Mouse (Mus musculus) liver, embryonic 12.5 days (tissue): ENCODE results near the gene Slc25a17. TPM values are rescaled to one million over a fixed set of nuclear protein-coding genes. Genes with fewer than 3 reads are reported as not detected.
A peak's percentile ranks its signal among the peaks of the same experiment; 100 is the strongest.

Source experiments
- ATAC-seq: fragments of 200-750 bp; cut with Nextera tagmentation; 2 replicates; pipeline ENCODE4 v1.8.0; 2017; ENCODE audit warnings: moderate number of reproducible peaks, mild to moderate bottlenecking, moderate library complexity
- H3K27ac ChIP-seq: fragments of 300-500 bp; sonication (generic); 2 replicates; pipeline ENCODE4 v1.5.1; 2016; ENCODE audit warnings: mild to moderate bottlenecking
- H3K27me3 ChIP-seq: fragments of 300-500 bp; sonication (generic); replicated peaks from 2 replicates; pipeline ENCODE4 v1.6.1; 2016; ENCODE audit warnings: mild to moderate bottlenecking, moderate library complexity
- H3K36me3 ChIP-seq: fragments of 300-500 bp; sonication (generic); 2 replicates; pipeline ENCODE4 v1.6.1; 2016; ENCODE audit warnings: mild to moderate bottlenecking, moderate library complexity
- H3K4me1 ChIP-seq: fragments of 300-500 bp; sonication (generic); 2 replicates; pipeline ENCODE4 v1.6.1; 2016
- H3K4me2 ChIP-seq: fragments of 300-500 bp; sonication (generic); 2 replicates; pipeline ENCODE4 v1.6.1; 2016; ENCODE audit warnings: mild to moderate bottlenecking, moderate library complexity
- H3K4me3 ChIP-seq: fragments of 300-500 bp; sonication (generic); 2 replicates; pipeline ENCODE4 v1.5.1; 2016; ENCODE audit warnings: mild to moderate bottlenecking, moderate library complexity
- H3K9ac ChIP-seq: fragments of 300-500 bp; sonication (generic); 2 replicates; pipeline ENCODE4 v1.6.1; 2016; ENCODE audit warnings: mild to moderate bottlenecking, moderate library complexity
- H3K9me3 ChIP-seq: fragments of 300-500 bp; sonication (generic); replicated peaks from 2 replicates; pipeline ENCODE4 v1.6.1; 2016; ENCODE audit warnings: mild to moderate bottlenecking, moderate library complexity
- WGBS: fragments of 180-500 bp; shearing (Covaris S2); methylation state at CpG from one replicate; pipeline ENCODE4 v1.1.7; 2016; ENCODE audit not compliant: insufficient replicate concordance; 5-methylcytosine and 5-hydroxymethylcytosine counted together
- polyA plus RNA-seq: library from polyadenylated mRNA; unstranded; fragments of >200 nt; fragmentation: Nextera tagmentation; extraction: Ambion mirVana; gene quantifications from 2 replicates; pipeline ENCODE4 v1.2.1, GENCODE M21; 2016

The Slc25a17 gene
- polyA plus RNA-seq, 1 experiment from 2014 or later = 49.2 TPM

- Histone ChIP-seq H3K27me3 (no peaks in the 10 kb centered on the region), H3K9ac (no peak overlapping the region), H3K9me3 (no peaks in the 10 kb centered on the region), H3K27ac (0 out of 2 replicates have a peak overlapping the region, but pooled peaks have one; percentile 14), H3K36me3 (peaks cover 91% of the 10 kb centered on the region), H3K4me1 (0 out of 2 replicates have a peak, but pooled peaks cover 2% of the 10 kb centered on the region), H3K4me3 (no peak overlapping the region), H3K4me2 (no peak overlapping the region)
- ATAC-seq = no peak
- 70% methylated on average over 1 of the region's 1 CpGs for WGBS
Observed at GRCm38 (mm10) chr15:81370356-81370755, 9.7 kb upstream of the Slc25a17 start.

GRCm38 (mm10) chr15:81368601-81369000, 8.0 kb upstream of the Slc25a17 start:
- 69% methylated on average over 1 of the region's 1 CpGs for WGBS
- no peak overlapping the region for H3K9ac ChIP-seq
- no peak overlapping the region for H3K4me3 ChIP-seq
- no peak overlapping the region for H3K27ac ChIP-seq
- no peaks in the 10 kb centered on the region for H3K9me3 ChIP-seq
- H3K36me3 ChIP-seq = peaks cover 92% of the 10 kb centered on the region
- H3K4me2 ChIP-seq = no peak overlapping the region
- no peaks in the 10 kb centered on the region for H3K27me3 ChIP-seq
- H3K4me1 ChIP-seq = 0 out of 2 replicates have a peak, but pooled peaks cover 5% of the 10 kb centered on the region
- no peak for ATAC-seq

- no peak for ATAC-seq
- H3K9me3 ChIP-seq = no peaks in the 10 kb centered on the region
- no peaks in the 10 kb centered on the region for H3K27me3 ChIP-seq
- no peak overlapping the region for H3K4me3 ChIP-seq
- H3K4me2 ChIP-seq = no peak overlapping the region
- 76% methylated on average over 4 of the region's 4 CpGs for whole genome bisulfite sequencing
- H3K27ac ChIP-seq = no peak overlapping the region
- H3K4me1 ChIP-seq = peaks cover 25% of the 10 kb centered on the region
- H3K9ac ChIP-seq = no peak overlapping the region
- H3K36me3 ChIP-seq = peaks cover 76% of the 10 kb centered on the region
Observed at GRCm38 (mm10) chr15:81366241-81366640, 5.6 kb upstream of the Slc25a17 start.

- no peaks in the 10 kb centered on the region for H3K27me3 ChIP-seq
- H3K27ac ChIP-seq = no peak overlapping the region; the same call in 1 of the 2 replicates
- H3K4me3 ChIP-seq = no peak overlapping the region
- H3K4me1 ChIP-seq = peaks cover 30% of the 10 kb centered on the region
- no peak overlapping the region for H3K9ac ChIP-seq
- no peak overlapping the region for H3K4me2 ChIP-seq
- no peaks in the 10 kb centered on the region for H3K9me3 ChIP-seq
- ATAC-seq = no peak
- H3K36me3 ChIP-seq = peaks cover 66% of the 10 kb centered on the region
- 67% methylated on average over 8 of the region's 8 CpGs for WGBS
Observed at GRCm38 (mm10) chr15:81365246-81365645, 4.6 kb upstream of the Slc25a17 start.

GRCm38 (mm10) chr15:81364271-81364670, 3.7 kb upstream of the Slc25a17 start:
- 92% methylated on average over 1 of the region's 1 CpGs for WGBS
- no peak overlapping the region for H3K27ac ChIP-seq
- H3K9me3 ChIP-seq = no peaks in the 10 kb centered on the region
- no peak overlapping the region for H3K4me3 ChIP-seq
- no peak for ATAC-seq
- H3K9ac ChIP-seq = no peak overlapping the region
- H3K36me3 ChIP-seq = peaks cover 56% of the 10 kb centered on the region
- H3K4me1 ChIP-seq = peaks cover 40% of the 10 kb centered on the region
- no peaks in the 10 kb centered on the region for H3K27me3 ChIP-seq
- no peak overlapping the region for H3K4me2 ChIP-seq

- H3K27ac ChIP-seq = peak overlapping the region; percentile 85
- 67% methylated on average over 1 of the region's 1 CpGs for WGBS
- no peak overlapping the region for H3K9ac ChIP-seq
- no peaks in the 10 kb centered on the region for H3K9me3 ChIP-seq
- H3K4me3 ChIP-seq = no peak overlapping the region
- no peak for ATAC-seq
- peaks cover 47% of the 10 kb centered on the region for H3K4me1 ChIP-seq
- peaks cover 41% of the 10 kb centered on the region for H3K36me3 ChIP-seq
- H3K27me3 ChIP-seq = no peaks in the 10 kb centered on the region
- H3K4me2 ChIP-seq = 0 out of 2 replicates have a peak overlapping the region, but pooled peaks have one; percentile 87
Observed at GRCm38 (mm10) chr15:81362501-81362900, 1.9 kb upstream of the Slc25a17 start.

GRCm38 (mm10) chr15:81361417-81362015, 904 bp upstream of the Slc25a17 start:
- Histone ChIP-seq H3K4me2 (peak overlapping the region; percentile 87), H3K9ac (peak overlapping the region; percentile 47), H3K27me3 (no peaks in the 10 kb centered on the region), H3K4me1 (peaks cover 54% of the 10 kb centered on the region), H3K36me3 (peaks cover 33% of the 10 kb centered on the region), H3K9me3 (no peaks in the 10 kb centered on the region), H3K4me3 (peak overlapping the region; percentile 76), H3K27ac (peak overlapping the region; percentile 85)
- WGBS = 9% methylated on average over 10 of the region's 10 CpGs
- peak; percentile 9; the same call in 1 of the 2 replicates for ATAC-seq

- Histone ChIP-seq H3K27ac (peak overlapping the region; percentile 85), H3K4me3 (peak overlapping the region; percentile 76), H3K9ac (peak overlapping the region; percentile 47), H3K4me1 (peaks cover 56% of the 10 kb centered on the region), H3K4me2 (peak overlapping the region; percentile 87), H3K9me3 (no peaks in the 10 kb centered on the region), H3K36me3 (peaks cover 28% of the 10 kb centered on the region), H3K27me3 (no peaks in the 10 kb centered on the region)
- ATAC-seq = peak; percentile 50
- WGBS = 32% methylated on average over 6 of the region's 6 CpGs
Observed at GRCm38 (mm10) chr15:81361022-81361404, 401 bp upstream of the Slc25a17 start.

- peaks cover 56% of the 10 kb centered on the region for H3K4me1 ChIP-seq
- H3K27me3 ChIP-seq = no peaks in the 10 kb centered on the region
- peak overlapping the region; percentile 76 for H3K4me3 ChIP-seq
- H3K9me3 ChIP-seq = no peaks in the 10 kb centered on the region
- no peak overlapping the region for H3K27ac ChIP-seq
- ATAC-seq = no peak
- WGBS = 77% methylated on average over 5 of the region's 5 CpGs
- 0 out of 2 replicates have a peak overlapping the region, but pooled peaks have one; percentile 80 for H3K9ac ChIP-seq
- H3K4me2 ChIP-seq = peak overlapping the region; percentile 87
- peaks cover 12% of the 10 kb centered on the region for H3K36me3 ChIP-seq
Observed at GRCm38 (mm10) chr15:81359421-81359820, 1.2 kb downstream of the Slc25a17 start.

- Histone ChIP-seq H3K27ac (no peak overlapping the region), H3K36me3 (peaks cover 9% of the 10 kb centered on the region), H3K4me3 (no peak overlapping the region), H3K4me2 (peak overlapping the region; percentile 87), H3K9ac (no peak overlapping the region), H3K4me1 (peaks cover 55% of the 10 kb centered on the region), H3K9me3 (no peaks in the 10 kb centered on the region), H3K27me3 (no peaks in the 10 kb centered on the region)
- no peak for ATAC-seq
- 58% methylated on average over 3 of the region's 3 CpGs for WGBS
Observed at GRCm38 (mm10) chr15:81358943-81359342, 1.7 kb downstream of the Slc25a17 start.

GRCm38 (mm10) chr15:81356946-81357345, 3.7 kb downstream of the Slc25a17 start:
- no peak overlapping the region for H3K4me2 ChIP-seq
- peaks cover 40% of the 10 kb centered on the region for H3K4me1 ChIP-seq
- H3K4me3 ChIP-seq = no peak overlapping the region
- ATAC-seq = no peak
- H3K36me3 ChIP-seq = 0 out of 2 replicates have a peak, but pooled peaks cover 2% of the 10 kb centered on the region
- no peaks in the 10 kb centered on the region for H3K9me3 ChIP-seq
- no peak overlapping the region for H3K27ac ChIP-seq
- no peak overlapping the region for H3K9ac ChIP-seq
- no peaks in the 10 kb centered on the region for H3K27me3 ChIP-seq
- 63% methylated on average over 5 of the region's 5 CpGs for WGBS

GRCm38 (mm10) chr15:81355146-81355761, 5.4 kb downstream of the Slc25a17 start:
- H3K4me3 ChIP-seq = no peak overlapping the region
- H3K27ac ChIP-seq = no peak overlapping the region
- no peaks in the 10 kb centered on the region for H3K27me3 ChIP-seq
- 0 out of 2 replicates have a peak, but pooled peaks cover 2% of the 10 kb centered on the region for H3K36me3 ChIP-seq
- no peak overlapping the region for H3K9ac ChIP-seq
- ATAC-seq = no peak
- 45% methylated on average over 3 of the region's 3 CpGs for WGBS
- H3K9me3 ChIP-seq = no peaks in the 10 kb centered on the region
- H3K4me2 ChIP-seq = no peak overlapping the region
- H3K4me1 ChIP-seq = peaks cover 31% of the 10 kb centered on the region
